In genomic region chr10:58935606-58936005, GRCm38 (mm10) we compare ENCODE assay signal across 21 mouse cellular contexts.
A peak's percentile ranks its signal among the peaks of the same experiment; 100 is the strongest.
DNase-seq lines count a peak whose midpoint lies in the region; ATAC-seq and TF ChIP-seq lines count a peak whose summit lies in the region.
"Had no signal": no experiment of that assay in that cellular context is flagged by ENCODE, and none has a peak within 500 bp of the region (broad histone marks: within the 10 kb centered on the region; RNA-seq: fewer than 3 reads in every experiment).

No protein-coding gene starts in this region.

- H3K9ac ChIP-seq in forebrain, embryonic 15.5 days (replicated peaks), result no peak overlapping the region
- no peak overlapping the region for H3K9ac ChIP-seq in forebrain, embryonic 11.5 days (ENCODE audit: low read length)
- H3K9ac ChIP-seq in neural tube, embryonic 15.5 days (replicated peaks), result no peak overlapping the region
- H3K9ac ChIP-seq: heart, embryonic 15.5 days; limb, embryonic 15.5 days; liver, embryonic 15.5 days; midbrain, embryonic 15.5 days had no signal

- peak overlapping the region; percentile 72 for H3K27ac ChIP-seq in forebrain, embryonic 15.5 days (replicated peaks)
- no peak overlapping the region for H3K27ac ChIP-seq in forebrain, embryonic 11.5 days (ENCODE audit: low read depth, low read length)
- peak overlapping the region; percentile 63 for H3K27ac ChIP-seq in neural tube, embryonic 15.5 days (replicated peaks)
- H3K27ac ChIP-seq: heart, adult 2 months; heart, embryonic 15.5 days; limb, embryonic 15.5 days; liver, embryonic 15.5 days; midbrain, embryonic 15.5 days had no signal

- H3K36me3 ChIP-seq in forebrain, embryonic 15.5 days, result no peaks in the 10 kb centered on the region
- no peaks in the 10 kb centered on the region for H3K36me3 ChIP-seq in forebrain, embryonic 11.5 days (ENCODE audit: control insufficient read depth, insufficient read depth, low read length)
- no peaks in the 10 kb centered on the region for H3K36me3 ChIP-seq in neural tube, embryonic 15.5 days
- H3K36me3 ChIP-seq: heart, embryonic 15.5 days; limb, embryonic 15.5 days; liver, embryonic 15.5 days; midbrain, embryonic 15.5 days had no signal

- no peak overlapping the region for H3K4me2 ChIP-seq in forebrain, embryonic 15.5 days (replicated peaks)
- H3K4me2 ChIP-seq in forebrain, embryonic 11.5 days (ENCODE audit: low read depth, low read length, severe bottlenecking), result no peak overlapping the region
- no peak overlapping the region for H3K4me2 ChIP-seq in neural tube, embryonic 15.5 days
- H3K4me2 ChIP-seq: heart, embryonic 15.5 days; limb, embryonic 15.5 days; liver, embryonic 15.5 days; midbrain, embryonic 15.5 days had no signal

- no peaks in the 10 kb centered on the region for H3K27me3 ChIP-seq in forebrain, embryonic 15.5 days
- H3K27me3 ChIP-seq in forebrain, embryonic 11.5 days (ENCODE audit: control insufficient read depth, insufficient read depth, low read length), result no peaks in the 10 kb centered on the region
- no peaks in the 10 kb centered on the region for H3K27me3 ChIP-seq in neural tube, embryonic 15.5 days (replicated peaks)
- H3K27me3 ChIP-seq: limb, embryonic 15.5 days; liver, embryonic 15.5 days; midbrain, embryonic 15.5 days had no signal

- no peak for ATAC-seq in forebrain, embryonic 15.5 days (replicated peaks)
- no peak for ATAC-seq in forebrain, embryonic 11.5 days (replicated peaks; ENCODE audit: low FRiP score)
- ATAC-seq in neural tube, embryonic 15.5 days (ENCODE audit: low FRiP score), result no peak
- ATAC-seq: midbrain, embryonic 15.5 days had no signal

- 16% methylated on average over 6 of the region's 6 CpGs for WGBS in forebrain, embryonic 15.5 days
- 35% methylated on average over 6 of the region's 6 CpGs for WGBS in forebrain, embryonic 11.5 days
- 21% methylated on average over 6 of the region's 6 CpGs for WGBS in neural tube, embryonic 15.5 days

- peaks cover 51% of the 10 kb centered on the region for H3K4me1 ChIP-seq in forebrain, embryonic 15.5 days
- peaks cover 8% of the 10 kb centered on the region; the same call in 1 of the 2 replicates for H3K4me1 ChIP-seq in forebrain, embryonic 11.5 days (replicated peaks; ENCODE audit: control insufficient read depth, insufficient read depth, low read length)
- peaks cover 42% of the 10 kb centered on the region for H3K4me1 ChIP-seq in neural tube, embryonic 15.5 days
- H3K4me1 ChIP-seq: liver, embryonic 15.5 days; megakaryocyte, embryonic 14.5 days had no signal

- TF ChIP-seq CTCF in brain, embryonic 14.5 days (IDR thresholded peaks at IDR 0.05; ENCODE audit: borderline replicate concordance, extremely low read depth, insufficient read depth, insufficient read length), result no peak

- intact Hi-C loops in left cerebral cortex, postnatal 4 days (cut with DNase I), result loop anchor here (5.0 kb wide), 1 partner anchor 103 kb away; no protein-coding TSS in a partner anchor
- intact Hi-C loops in left cerebral cortex, postnatal 25 days (cut with DNase I), result no loop called here
- intact Hi-C loops in heart, postnatal 14 days (cut with DNase I), result no loop called here

- no peak for TF ChIP-seq POLR2A in brain, embryonic 14.5 days (IDR thresholded peaks at IDR 0.05; ENCODE audit: borderline replicate concordance, extremely low read depth, insufficient read depth, insufficient read length, poor library complexity, severe bottlenecking)

- no peak for DNase-seq in forebrain, embryonic 11.5 days (ENCODE audit: low spot score)
- DNase-seq in left cerebral cortex, postnatal 4 days, result peak; percentile 13
- DNase-seq in left cerebral cortex, postnatal 25 days (ENCODE audit: low spot score in 2 of 2), result no peak
- peak; percentile 70 for DNase-seq in brain, embryonic 14.5 days (ENCODE audit: low read depth)
- DNase-seq in heart, postnatal 14 days, result no peak
- DNase-seq: adrenal gland, postnatal 36 days; cerebellum, postnatal 36 days; gastrocnemius, postnatal 14 days; heart, adult 2 months; kidney, adult 8-10 months; kidney, postnatal 25 days; right cerebral cortex, postnatal 25 days; thymus, adult 2 months had no signal

- H3K4me3 ChIP-seq in forebrain, embryonic 15.5 days, result no peak overlapping the region
- no peak overlapping the region for H3K4me3 ChIP-seq in forebrain, embryonic 11.5 days (ENCODE audit: low read depth, low read length)
- H3K4me3 ChIP-seq in neural tube, embryonic 15.5 days (replicated peaks), result no peak overlapping the region
- H3K4me3 ChIP-seq: erythroblast, embryonic 14.5 days; heart, adult 2 months; heart, embryonic 15.5 days; limb, embryonic 15.5 days; liver, embryonic 15.5 days; megakaryocyte, embryonic 14.5 days; midbrain, embryonic 15.5 days had no signal

- no peaks in the 10 kb centered on the region for H3K9me3 ChIP-seq in forebrain, embryonic 15.5 days
- H3K9me3 ChIP-seq in forebrain, embryonic 11.5 days (ENCODE audit: control insufficient read depth, low read length), result no peaks in the 10 kb centered on the region
- no peaks in the 10 kb centered on the region for H3K9me3 ChIP-seq in neural tube, embryonic 15.5 days (replicated peaks)
- H3K9me3 ChIP-seq: heart, embryonic 15.5 days; limb, embryonic 15.5 days; liver, embryonic 15.5 days; megakaryocyte, embryonic 14.5 days; midbrain, embryonic 15.5 days had no signal

Comparison
In these comparisons a context has a peak if more than half of its experiments do, and no peak if none do; other contexts are left out.
1. DNase-seq: peak in left cerebral cortex, postnatal 4 days (single experiment) and brain, embryonic 14.5 days (single experiment); none in forebrain, embryonic 11.5 days (single experiment), left cerebral cortex, postnatal 25 days (0 of 2) and heart, postnatal 14 days (0 of 2).